Mouse (Mus musculus): Measurements from ENCODE around the gene Zkscan2. TPM values are rescaled to one million over a fixed set of nuclear protein-coding genes. Genes with fewer than 3 reads are reported as not detected.

The Zkscan2 gene
- total RNA-seq, 2 experiments from 2014 or later, result 0.17 TPM; not detected in 1

GRCm38 (mm10) chr7:123448794-123449193 is 51.5 kb downstream of the Zkscan2 start:
- no peak for ATAC-seq (replicated peaks; ENCODE audit: low FRiP score, poor library complexity, severe bottlenecking)

- ATAC-seq (replicated peaks; ENCODE audit: low FRiP score, poor library complexity, severe bottlenecking), result no peak
Measured at GRCm38 (mm10) chr7:123442079-123442478, 58.2 kb downstream of the Zkscan2 start.

GRCm38 (mm10) chr7:123431206-123431605 is 69.0 kb downstream of the Zkscan2 start:
- ATAC-seq (replicated peaks; ENCODE audit: low FRiP score, poor library complexity, severe bottlenecking), result no peak

- ATAC-seq (replicated peaks; ENCODE audit: low FRiP score, poor library complexity, severe bottlenecking), result no peak
Measured at GRCm38 (mm10) chr7:123430411-123430705, 69.9 kb downstream of the Zkscan2 start.

GRCm38 (mm10) chr7:123429624-123430410 is 70.4 kb downstream of the Zkscan2 start:
- no peak for ATAC-seq (replicated peaks; ENCODE audit: low FRiP score, poor library complexity, severe bottlenecking)

Other genes starting within 250 kb of the Zkscan2 start
- gene Lcmt1, start 130.7 kb downstream of the Zkscan2 start, total RNA-seq (2015; ENCODE audit: low replicate concordance), result 2.9 and 14.0 TPM in 2 replicates
- 7.8 and 18.0 TPM in 2 replicates for gene Lcmt1, start 130.7 kb downstream of the Zkscan2 start, total RNA-seq (2017; ENCODE audit: low replicate concordance)
- 16.5 and 24.5 TPM in 2 replicates for gene Arhgap17, start 130.5 kb downstream of the Zkscan2 start, total RNA-seq (2015; ENCODE audit: low replicate concordance)
- gene Arhgap17, start 130.5 kb downstream of the Zkscan2 start, total RNA-seq (2017; ENCODE audit: low replicate concordance), result 5.4 and 7.2 TPM in 2 replicates
- gene Aqp8, start 38.2 kb downstream of the Zkscan2 start, total RNA-seq (2015; ENCODE audit: low replicate concordance), result not detected in 2 replicates
- gene Aqp8, start 38.2 kb downstream of the Zkscan2 start, total RNA-seq (2017; ENCODE audit: low replicate concordance), result not detected in 2 replicates

Data from erythroblast, adult 5-6 weeks (primary cell).